In the genomic region with DNA sequence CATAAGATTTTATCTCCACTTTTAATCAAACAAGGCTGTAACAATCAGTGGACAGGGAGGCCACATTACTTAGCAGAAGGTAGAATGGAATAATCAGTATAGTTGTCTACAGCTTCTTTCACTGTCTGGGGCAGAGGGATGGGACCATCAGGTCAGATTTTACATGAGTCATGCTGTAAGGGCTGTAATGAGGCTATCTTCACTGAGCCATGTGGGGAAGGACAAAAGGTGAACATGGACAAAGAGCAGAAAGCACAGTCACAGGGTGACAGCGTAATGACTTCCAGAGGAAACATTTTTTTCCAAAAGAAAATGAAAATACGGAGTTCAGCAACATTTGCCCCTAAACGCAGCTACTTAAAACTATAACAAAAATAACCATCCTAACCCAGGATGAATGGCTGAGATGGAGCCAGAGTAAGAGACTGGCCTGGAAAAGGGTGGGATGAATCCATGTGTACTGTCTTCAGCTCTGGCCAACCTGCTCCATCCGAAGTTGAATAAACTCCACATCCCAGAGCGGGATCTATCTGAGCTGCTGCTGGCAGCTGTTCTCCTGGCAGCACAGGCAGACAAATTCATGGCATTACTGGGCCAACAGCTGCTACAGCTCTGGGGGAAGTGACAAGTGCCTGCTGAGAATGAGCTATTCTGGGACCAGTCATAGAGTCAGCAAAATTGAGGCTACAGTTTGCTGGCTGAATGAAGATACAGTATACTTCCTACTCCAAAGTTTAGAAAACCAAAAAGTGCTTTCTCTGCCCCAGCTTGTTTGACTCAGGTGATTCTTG, we compare ENCODE assay signal across 8 mouse cellular contexts.
DNase-seq lines count a peak whose midpoint lies in the region; ATAC-seq and TF ChIP-seq lines count a peak whose summit lies in the region.

No protein-coding gene starts in this region.

- WGBS in heart, embryonic 11.5 days (ENCODE audit: insufficient replicate concordance) = 39% methylated on average over 5 of the region's 5 CpGs
- 37% methylated on average over 5 of the region's 5 CpGs for WGBS in kidney, postnatal 0 days
- WGBS in lung, embryonic 15.5 days = 61% methylated on average over 5 of the region's 5 CpGs

- ATAC-seq in megakaryocyte, adult 5-6 weeks (ENCODE audit: poor library complexity, severe bottlenecking) = no peak
- ATAC-seq in common myeloid progenitor, adult 5-6 weeks (replicated peaks; ENCODE audit: low read depth, poor library complexity, severe bottlenecking) = 0 out of 2 replicates have a peak, but pooled peaks have one; percentile 25
- ATAC-seq in heart, embryonic 11.5 days (replicated peaks; ENCODE audit: insufficient number of reproducible peaks, low FRiP score, low TSS enrichment) = peak; percentile 57; the same call in 1 of the 2 replicates
- no peak; the same call in 1 of the 2 replicates for ATAC-seq in kidney, postnatal 0 days (replicated peaks; ENCODE audit: low FRiP score, low read depth)
- peak; percentile 88; the same call in 1 of the 2 replicates for ATAC-seq in lung, embryonic 15.5 days (ENCODE audit: borderline replicate concordance, extremely low read depth, low FRiP score, low TSS enrichment)
- no peak for ATAC-seq in activated CD4-positive, CD25-positive, alpha-beta regulatory T cell, adult 4 months

- TF ChIP-seq CTCF in kidney, postnatal 0 days (IDR thresholded peaks at IDR 0.05; ENCODE audit: low read depth) = no peak

- H3K4me3 ChIP-seq in megakaryocyte, embryonic 14.5 days (replicated peaks) = peak overlapping the region; percentile 69
- no peak overlapping the region for H3K4me3 ChIP-seq in heart, embryonic 11.5 days (ENCODE audit: low read depth, low read length)
- no peak overlapping the region for H3K4me3 ChIP-seq in kidney, postnatal 0 days (replicated peaks; ENCODE audit: low read depth, low read length)
- H3K4me3 ChIP-seq in lung, embryonic 15.5 days = no peak overlapping the region

- peaks cover 88% of the 10 kb centered on the region for H3K4me1 ChIP-seq in megakaryocyte, embryonic 14.5 days
- peaks cover 24% of the 10 kb centered on the region for H3K4me1 ChIP-seq in heart, embryonic 11.5 days (ENCODE audit: control insufficient read depth, insufficient read depth, low read length)
- H3K4me1 ChIP-seq in kidney, postnatal 0 days (replicated peaks; ENCODE audit: insufficient read depth, low read length) = peaks cover 9% of the 10 kb centered on the region
- H3K4me1 ChIP-seq in lung, embryonic 15.5 days = peaks cover 16% of the 10 kb centered on the region

- peak overlapping the region; percentile 43 for H3K4me2 ChIP-seq in heart, embryonic 11.5 days
- no peak overlapping the region for H3K4me2 ChIP-seq in kidney, postnatal 0 days (ENCODE audit: low read length)
- no peak overlapping the region for H3K4me2 ChIP-seq in lung, embryonic 15.5 days

- no peaks in the 10 kb centered on the region for H3K27me3 ChIP-seq in megakaryocyte, embryonic 14.5 days (replicated peaks)
- H3K27me3 ChIP-seq in heart, embryonic 11.5 days (ENCODE audit: control insufficient read depth, insufficient read depth, low read length) = no peaks in the 10 kb centered on the region
- H3K27me3 ChIP-seq in kidney, postnatal 0 days (ENCODE audit: insufficient read depth, low read length) = no peaks in the 10 kb centered on the region
- no peaks in the 10 kb centered on the region for H3K27me3 ChIP-seq in lung, embryonic 15.5 days

- peaks cover 39% of the 10 kb centered on the region for H3K36me3 ChIP-seq in megakaryocyte, embryonic 14.5 days (replicated peaks; ENCODE audit: low read length)
- no peaks in the 10 kb centered on the region for H3K36me3 ChIP-seq in heart, embryonic 11.5 days (ENCODE audit: control insufficient read depth, insufficient read depth, low read length)
- H3K36me3 ChIP-seq in kidney, postnatal 0 days (ENCODE audit: insufficient read depth, low read length) = no peaks in the 10 kb centered on the region
- H3K36me3 ChIP-seq in lung, embryonic 15.5 days = no peaks in the 10 kb centered on the region

- H3K9ac ChIP-seq in heart, embryonic 11.5 days (ENCODE audit: low read depth, low read length) = 0 out of 2 replicates have a peak overlapping the region, but pooled peaks have one; percentile 5
- H3K9ac ChIP-seq in kidney, postnatal 0 days (ENCODE audit: low read depth, low read length) = no peak overlapping the region
- H3K9ac ChIP-seq in lung, embryonic 15.5 days = no peak overlapping the region

- H3K27ac ChIP-seq in heart, embryonic 11.5 days (ENCODE audit: low read depth, low read length) = peak overlapping the region; percentile 82
- no peak overlapping the region; the same call in 1 of the 2 replicates for H3K27ac ChIP-seq in kidney, postnatal 0 days
- H3K27ac ChIP-seq in lung, embryonic 15.5 days = no peak overlapping the region

- no peaks in the 10 kb centered on the region for H3K9me3 ChIP-seq in megakaryocyte, embryonic 14.5 days
- no peaks in the 10 kb centered on the region for H3K9me3 ChIP-seq in heart, embryonic 11.5 days (replicated peaks; ENCODE audit: control insufficient read depth, low read length)
- H3K9me3 ChIP-seq in kidney, postnatal 0 days (replicated peaks; ENCODE audit: low read length) = no peaks in the 10 kb centered on the region
- no peaks in the 10 kb centered on the region for H3K9me3 ChIP-seq in lung, embryonic 15.5 days

- peak; percentile 76 for DNase-seq in kidney, postnatal 0 days (ENCODE audit: low spot score)
- DNase-seq in right cerebral cortex, postnatal 4 days = peak; percentile 30

Comparison
In these comparisons a context has a peak if more than half of its experiments do, and no peak if none do; other contexts are left out.
1. ATAC-seq: peak in common myeloid progenitor, adult 5-6 weeks (single experiment), heart, embryonic 11.5 days (single experiment) and lung, embryonic 15.5 days (single experiment); none in megakaryocyte, adult 5-6 weeks (single experiment), kidney, postnatal 0 days (single experiment) and activated CD4-positive, CD25-positive, alpha-beta regulatory T cell, adult 4 months (single experiment).